Mouse (Mus musculus) lung, postnatal 36 days (tissue): ENCODE results near the gene Ptbp1.

Experiments
- DNase-seq: peaks from one replicate; pipeline ENCODE4 v3.0.0; 2022; ENCODE audit warnings: mixed read lengths

The Ptbp1 gene

DNA sequence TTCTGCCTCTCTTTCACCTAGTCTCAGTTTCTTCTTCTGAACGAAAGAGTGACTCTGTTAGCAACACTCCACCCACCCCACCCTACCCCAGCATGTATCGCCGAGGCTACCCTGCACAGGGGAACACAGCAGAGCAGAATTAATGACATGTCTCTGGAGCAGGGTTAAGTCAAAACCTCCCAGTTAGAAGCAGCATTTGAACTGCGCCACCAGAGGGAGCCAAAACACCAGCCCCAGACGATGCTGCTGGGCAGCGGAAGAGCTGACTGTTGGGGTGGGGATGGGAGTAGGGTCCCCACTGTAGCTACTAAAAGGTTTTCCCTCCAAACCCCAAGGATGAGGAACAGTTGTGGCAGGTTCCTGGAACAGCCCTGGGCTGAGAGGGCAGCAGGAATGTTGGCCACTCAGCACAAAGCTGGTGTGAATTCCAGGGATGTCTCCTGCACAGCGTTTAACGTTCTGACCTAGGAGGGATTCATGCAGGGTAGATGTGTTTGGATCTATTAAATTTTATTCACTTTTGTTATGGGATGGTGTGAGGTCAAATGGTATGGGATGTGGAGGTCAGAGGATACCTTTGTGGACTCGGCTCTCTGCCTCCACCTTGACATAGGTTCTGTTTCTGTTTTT, 19.3 kb upstream of the Ptbp1 start:
- peak; percentile 81 for DNase-seq

GRCm38 (mm10) chr10:79836918-79837317, 17.3 kb upstream of the Ptbp1 start:
- DNase-seq = no peak

- no peak for DNase-seq
These were observed 16.1 kb upstream of the Ptbp1 start for GRCm38 (mm10) chr10:79838151-79838550.

DNA sequence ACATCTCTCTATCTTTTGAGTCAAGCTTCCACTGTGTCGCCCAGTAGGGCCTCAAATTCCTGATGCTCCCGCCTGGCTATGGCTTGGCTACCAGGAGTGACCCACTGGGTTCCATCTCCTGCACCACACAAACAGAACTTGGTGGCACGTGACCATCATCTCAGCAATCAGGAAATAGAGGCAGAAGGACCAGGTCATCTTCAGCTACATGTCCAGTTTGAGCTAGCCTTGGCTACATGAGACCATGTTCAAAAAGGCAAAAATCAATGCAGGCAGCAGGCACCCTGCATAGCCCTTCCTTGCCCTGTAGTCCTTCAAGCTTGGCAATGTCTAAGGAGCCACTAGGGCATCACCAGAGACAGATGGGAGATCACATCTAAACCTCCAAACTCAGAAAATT, 14.1 kb upstream of the Ptbp1 start:
- no peak for DNase-seq

GRCm38 (mm10) chr10:79840644-79841551, 13.3 kb upstream of the Ptbp1 start:
- DNase-seq = peak; percentile 87

GRCm38 (mm10) chr10:79842322-79842721, 11.9 kb upstream of the Ptbp1 start:
- DNase-seq = no peak

DNA sequence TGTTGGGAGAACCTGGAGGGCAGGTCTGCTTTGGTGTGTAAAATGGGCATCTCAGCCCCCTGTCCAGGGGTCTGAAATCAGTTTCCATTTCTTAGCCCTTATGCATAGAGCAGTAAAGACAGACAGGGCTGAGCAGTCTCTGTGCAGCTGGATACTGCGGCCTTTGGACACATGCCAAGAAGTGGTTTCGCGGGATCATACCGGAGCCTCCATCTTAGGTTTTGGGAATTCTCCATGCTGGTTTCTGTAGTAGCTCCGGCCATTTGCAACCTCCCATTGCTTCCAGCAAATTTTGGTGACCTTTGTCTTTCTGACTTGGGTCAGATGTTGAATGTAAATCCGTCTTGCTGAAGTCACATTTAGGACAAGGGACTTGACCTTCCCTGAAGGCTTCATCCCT, 10.8 kb upstream of the Ptbp1 start:
- no peak for DNase-seq

- DNase-seq = no peak
These were observed 7.7 kb upstream of the Ptbp1 start for GRCm38 (mm10) chr10:79846553-79846952.

DNA sequence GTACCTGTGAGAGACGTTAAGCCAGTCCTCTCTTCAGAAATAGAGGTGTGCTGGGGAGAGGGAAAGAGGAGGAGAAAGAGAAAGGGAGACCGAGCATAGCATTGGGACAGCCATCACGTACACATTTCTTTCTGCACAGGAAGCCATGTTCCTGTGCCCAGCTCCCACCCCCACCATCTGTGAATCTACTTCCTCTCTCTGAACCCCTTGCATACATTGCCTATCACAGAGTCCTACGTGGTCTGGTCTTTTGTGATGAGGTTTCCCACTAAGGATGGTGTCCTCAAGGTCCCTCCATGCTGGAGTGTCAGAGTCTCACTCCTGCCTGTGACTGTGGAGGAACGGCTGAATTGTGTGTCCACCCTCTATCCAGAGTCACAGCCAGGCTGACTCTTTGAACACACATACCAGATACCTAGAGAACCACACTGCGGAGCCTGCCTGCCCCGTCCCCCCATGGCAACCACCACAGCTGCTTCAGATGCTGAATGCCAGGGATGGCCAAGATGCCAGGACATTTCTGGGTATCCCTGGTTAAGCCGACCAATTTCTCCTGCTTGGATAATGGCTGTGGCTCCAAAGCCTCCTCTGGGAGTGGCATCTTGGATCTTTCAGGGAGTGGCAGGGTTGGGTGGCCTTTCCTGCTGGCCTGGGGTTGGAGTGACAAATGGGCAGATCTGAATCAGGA, 4.1 kb upstream of the Ptbp1 start:
- DNase-seq = no peak

DNA sequence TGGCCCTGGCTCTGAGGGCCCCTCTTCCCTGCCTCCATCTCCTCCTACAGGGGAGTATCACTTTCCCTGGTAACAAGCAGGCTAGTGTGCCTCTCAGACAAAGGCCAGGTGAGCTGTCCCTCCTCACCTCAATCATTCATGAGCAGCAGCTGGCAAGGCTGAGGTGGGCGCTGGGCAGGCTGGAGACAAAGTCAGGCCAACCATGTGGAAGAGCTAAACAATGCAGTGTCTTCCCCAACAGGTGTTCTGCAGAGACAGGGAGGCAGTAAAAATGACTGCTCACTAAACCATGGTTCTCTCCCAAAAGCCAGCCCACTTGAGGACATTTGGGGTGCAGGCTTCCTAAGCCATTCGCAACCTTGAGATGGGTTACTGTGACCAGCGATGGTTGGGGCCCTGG, 2.6 kb upstream of the Ptbp1 start:
- no peak for DNase-seq

- DNase-seq = peak; percentile 75
These were observed 2.0 kb upstream of the Ptbp1 start for GRCm38 (mm10) chr10:79852107-79852789.

DNA sequence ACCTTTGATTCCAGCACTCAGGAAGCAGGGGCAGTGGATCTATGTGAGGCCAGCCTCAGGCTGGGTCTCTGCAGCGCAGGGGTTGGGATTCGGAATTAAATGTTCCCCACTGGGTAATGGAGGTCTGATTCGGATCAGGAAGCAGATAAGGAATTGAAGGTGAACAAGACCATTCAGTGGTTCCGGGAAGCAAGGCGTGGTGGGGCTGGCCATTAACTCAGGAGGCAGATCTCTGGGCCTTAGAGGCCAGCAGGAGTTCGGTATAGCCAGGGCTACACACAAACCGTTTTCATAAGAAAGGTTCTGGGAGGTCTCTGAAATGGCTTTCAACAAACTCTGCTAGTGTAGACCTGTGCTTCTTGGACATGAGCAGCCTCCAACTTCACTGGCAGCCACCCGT, 1.4 kb upstream of the Ptbp1 start:
- no peak for DNase-seq

DNA sequence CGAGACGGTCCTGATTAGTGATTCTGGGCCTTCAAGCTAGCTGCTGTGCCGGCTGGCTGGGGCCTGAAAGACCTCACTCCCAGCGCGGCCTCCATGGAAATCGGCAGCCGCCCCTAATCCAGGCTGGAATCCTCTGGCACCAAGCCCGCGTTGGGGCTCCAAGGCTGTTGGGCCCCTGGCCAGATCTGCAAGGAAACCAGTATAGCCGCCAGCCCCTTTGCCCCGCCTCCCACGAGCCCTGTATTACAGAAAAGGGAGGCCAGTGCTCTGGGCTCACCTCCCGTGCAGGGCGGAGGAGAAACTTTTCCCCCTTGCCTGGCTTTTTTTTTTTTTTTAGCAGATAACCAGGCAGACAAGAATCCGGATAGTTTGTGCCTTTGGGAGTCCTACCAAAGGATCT, 835 bp upstream of the Ptbp1 start:
- peak; percentile 97 for DNase-seq

- DNase-seq = peak; percentile 74
These were observed 744 bp downstream of the Ptbp1 start for GRCm38 (mm10) chr10:79854801-79855541.

- DNase-seq = peak; percentile 69
These were observed 1.4 kb downstream of the Ptbp1 start for GRCm38 (mm10) chr10:79855558-79856184.

- DNase-seq = no peak
These were observed 2.1 kb downstream of the Ptbp1 start for GRCm38 (mm10) chr10:79856280-79856679.

GRCm38 (mm10) chr10:79856704-79857451, 2.7 kb downstream of the Ptbp1 start:
- no peak for DNase-seq

DNA sequence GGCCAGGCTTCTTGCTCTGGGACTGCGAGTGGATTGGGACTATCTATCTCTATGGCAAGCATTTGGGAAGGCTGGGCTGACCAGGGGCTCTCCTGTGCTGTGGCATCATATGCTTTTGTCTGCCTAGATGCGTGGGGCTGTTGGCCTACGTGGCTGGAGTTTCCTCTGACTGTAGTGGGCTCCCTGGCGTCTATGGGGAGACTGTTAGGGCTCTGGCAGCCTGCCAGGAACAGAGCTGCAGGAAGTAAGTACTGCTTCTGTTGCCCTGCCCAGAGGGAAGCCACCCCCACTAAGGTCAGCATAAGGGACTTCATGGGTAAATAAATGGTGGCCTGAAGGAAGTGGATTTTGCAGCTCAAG, 3.2 kb downstream of the Ptbp1 start:
- peak; percentile 92 for DNase-seq

DNA sequence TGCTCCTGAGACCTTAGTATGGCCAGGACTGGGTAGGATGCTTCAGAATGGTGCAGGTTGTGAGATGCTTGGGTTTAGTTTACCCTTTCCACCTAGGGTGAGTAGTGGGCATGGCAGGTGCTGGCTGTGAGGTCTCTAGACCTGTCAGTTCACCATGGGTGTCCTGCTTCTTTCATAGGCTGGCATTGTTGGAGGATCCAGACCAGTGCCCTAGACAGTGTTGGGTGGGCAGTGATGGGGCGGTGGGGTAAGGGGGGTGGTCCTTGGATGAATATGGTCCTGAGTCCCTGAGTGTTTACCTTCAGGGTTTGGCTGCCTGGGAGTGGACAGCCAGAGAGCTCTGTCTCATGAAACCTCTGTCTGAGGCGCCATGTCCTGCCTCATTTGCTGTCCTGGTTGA, 3.7 kb downstream of the Ptbp1 start:
- DNase-seq = no peak

DNA sequence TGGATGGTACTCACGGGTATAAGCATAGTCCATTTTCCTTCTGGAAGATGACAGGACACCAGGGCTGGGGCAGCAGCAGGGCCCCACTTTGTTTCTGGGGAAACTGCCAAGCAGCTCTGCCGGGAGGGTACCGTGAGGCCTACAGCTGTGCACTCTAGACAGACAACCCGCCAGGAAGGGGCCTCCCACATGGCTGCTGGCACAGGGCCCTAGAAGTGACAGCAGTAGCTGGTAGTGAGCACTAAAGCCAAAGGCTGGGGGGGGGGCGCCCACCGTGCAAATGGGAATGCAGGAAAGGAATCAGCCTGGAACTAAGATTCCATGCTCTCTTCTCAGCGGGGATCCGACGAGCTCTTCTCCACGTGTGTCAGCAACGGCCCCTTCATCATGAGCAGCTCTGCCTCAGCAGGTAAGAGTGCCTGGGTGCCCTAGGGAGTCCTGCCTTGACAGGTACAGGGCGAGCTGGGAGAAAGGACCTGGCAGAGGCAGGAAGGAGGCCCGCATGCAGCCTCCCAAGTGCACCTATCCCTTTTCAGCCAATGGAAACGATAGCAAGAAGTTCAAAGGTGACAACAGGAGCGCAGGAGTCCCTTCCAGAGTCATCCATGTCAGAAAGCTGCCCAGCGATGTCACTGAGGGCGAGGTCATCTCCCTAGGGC, 4.3 kb downstream of the Ptbp1 start:
- DNase-seq = peak; percentile 67

DNA sequence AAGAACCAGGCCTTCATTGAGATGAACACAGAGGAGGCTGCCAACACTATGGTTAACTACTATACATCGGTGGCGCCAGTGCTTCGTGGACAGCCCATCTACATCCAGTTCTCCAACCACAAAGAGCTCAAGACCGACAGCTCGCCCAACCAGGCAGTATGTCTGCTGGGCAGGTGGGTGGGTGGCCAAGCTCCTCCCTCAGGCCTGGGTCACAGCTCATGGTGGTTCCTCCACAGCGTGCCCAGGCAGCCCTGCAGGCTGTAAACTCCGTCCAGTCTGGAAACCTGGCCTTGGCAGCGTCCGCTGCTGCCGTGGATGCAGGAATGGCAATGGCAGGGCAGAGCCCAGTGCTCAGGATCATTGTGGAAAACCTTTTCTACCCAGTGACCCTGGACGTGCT, 4.9 kb downstream of the Ptbp1 start:
- DNase-seq = no peak
